Mouse (Mus musculus): ENCODE results near the gene Zglp1.

DNA sequence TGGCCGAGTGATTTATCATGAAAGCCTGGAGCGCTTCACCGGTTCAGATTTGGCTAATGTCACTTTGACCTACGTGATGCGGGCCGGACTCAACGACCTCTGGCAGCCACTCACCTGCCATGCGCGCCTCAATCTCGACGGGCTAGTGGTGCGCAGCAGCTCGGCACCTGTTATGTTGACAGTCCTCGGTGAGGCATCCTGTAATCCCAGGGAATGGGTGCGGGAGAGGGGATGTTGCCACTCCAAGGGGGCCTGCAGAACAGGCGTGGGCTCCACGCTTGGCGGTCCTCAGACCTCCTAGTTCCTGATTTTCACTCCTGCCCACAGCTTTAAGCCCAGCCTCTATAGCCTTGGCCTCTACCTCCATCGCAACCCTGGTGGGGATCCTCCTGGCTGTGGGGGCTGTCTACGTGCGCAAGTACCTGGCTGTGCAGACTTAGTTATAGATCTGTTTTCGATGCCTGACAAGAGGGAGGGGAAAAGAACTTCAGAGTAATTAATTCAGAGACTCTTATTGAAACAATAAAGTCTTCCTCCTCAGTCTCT lies 36.8 kb downstream of the Zglp1 start:
- no peak for TF ChIP-seq CTCF (IDR thresholded peaks at IDR 0.05; ENCODE audit: low read depth, low read length)
- no peak for TF ChIP-seq POLR2A (IDR thresholded peaks at IDR 0.05; ENCODE audit: borderline replicate concordance, low read depth, low read length)

All from bone marrow macrophage, adult 2 months (primary cell).